Mouse (Mus musculus): Measurements from ENCODE around the gene Cox7a2l.

- no peak for TF ChIP-seq GATA1 (IDR thresholded peaks at IDR 0.05; ENCODE audit: low read length)
- no peak for TF ChIP-seq TAL1 (IDR thresholded peaks at IDR 0.05; ENCODE audit: low read length)
These were observed 2.9 kb downstream of the Cox7a2l start for GRCm38 (mm10) chr17:83514213-83514701.
